Mouse (Mus musculus) CD4-positive naive resting alpha-beta T cell, adult 76 days (primary cell): ENCODE results near the gene Maco1. TPM values are rescaled to one million over a fixed set of nuclear protein-coding genes. Genes with fewer than 3 reads are reported as not detected.

Experiments
- total RNA-seq: library from RNA; stranded (reverse); gene quantifications from one replicate; pipeline ENCODE4 v1.2.4, GENCODE M21; 2023

Gene Maco1
- total RNA-seq: 36.8 TPM

DNA sequence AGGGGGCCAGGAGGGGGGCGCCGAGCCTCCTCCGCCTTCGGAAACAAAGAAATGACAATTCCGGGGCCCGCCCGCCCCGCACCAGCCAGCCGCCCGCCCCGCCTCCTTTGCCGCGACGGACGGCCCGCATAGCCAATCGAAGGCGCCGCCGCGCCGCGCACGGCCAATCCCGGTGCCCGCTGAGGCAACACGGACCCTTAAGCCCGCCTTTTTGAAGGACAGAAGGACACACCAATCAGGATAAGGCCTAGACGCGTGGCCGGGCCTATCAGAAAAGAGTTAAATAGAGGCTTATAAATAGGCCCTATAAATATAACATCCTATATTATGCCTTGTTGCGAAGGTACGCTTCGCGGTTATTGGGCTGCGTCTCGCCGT is at the start of gene Maco1:
Gene Maco1, minus strand, starts transcription at position 87 of the 378 bp plus-strand sequence.

GRCm38 (mm10) chr4:134863937-134864729 is 11.0 kb upstream of the Maco1 start, which contains the start of gene Rhd:
Rhd (plus strand) TSS chr4:134864536.

DNA sequence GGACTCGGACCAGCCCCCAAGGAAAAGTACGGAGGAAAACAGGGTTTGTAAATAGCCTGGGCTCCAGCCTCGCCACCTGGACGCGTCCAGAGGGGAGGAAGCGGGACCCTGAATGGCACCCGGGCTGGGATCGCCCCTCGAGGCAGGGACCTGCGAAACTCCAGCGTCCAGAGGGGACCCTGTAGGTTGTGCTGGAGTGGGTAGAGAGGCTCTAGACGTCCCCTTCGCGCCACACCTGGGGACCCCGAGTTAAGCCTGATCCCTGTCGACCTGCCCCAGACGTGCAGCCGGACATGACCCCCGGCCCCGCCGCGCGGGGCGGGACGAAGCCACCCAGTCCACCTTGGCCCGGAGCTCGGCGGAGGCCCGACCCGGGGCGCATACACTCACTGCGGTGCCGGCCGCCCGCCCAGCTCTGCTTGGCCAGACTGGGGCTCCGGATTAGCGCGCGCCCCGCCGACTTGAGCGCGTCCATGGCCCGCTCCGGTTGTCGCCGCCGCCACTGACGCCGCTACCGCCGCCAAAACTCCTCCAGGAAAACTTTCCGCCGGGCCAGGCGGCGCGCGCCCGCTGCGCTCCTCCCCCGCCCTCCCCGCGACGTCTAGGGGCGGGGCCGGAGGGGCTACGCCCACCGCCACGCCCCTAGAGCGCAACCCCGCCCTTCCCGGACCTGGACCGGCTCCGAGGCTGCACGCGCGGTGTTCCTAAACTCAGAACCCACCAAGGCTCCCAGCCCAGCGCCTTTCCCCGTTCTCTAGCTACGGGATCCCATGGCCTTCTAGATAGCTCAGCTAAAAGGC is 85.5 kb downstream of the Maco1 start, which contains the start of gene Ldlrap1:
Gene Ldlrap1, minus strand, starts transcription at position 599 of the 800 bp plus-strand sequence.

Other genes with a start within 250 kb of the Maco1 start
- 8.2 TPM for gene Man1c1, start 149.1 kb downstream of the Maco1 start, total RNA-seq
- 125 TPM for gene Ldlrap1, start 85.3 kb downstream of the Maco1 start, total RNA-seq
- not detected for gene Rhd, start 11.2 kb upstream of the Maco1 start, total RNA-seq
- 152 TPM for gene Tmem50a, start 61.7 kb upstream of the Maco1 start, total RNA-seq
- gene Rsrp1, start 70.2 kb upstream of the Maco1 start, total RNA-seq: 354 TPM
- gene Syf2, start 77.6 kb upstream of the Maco1 start, total RNA-seq: 281 TPM